Mouse (Mus musculus): Measurements from ENCODE around the gene Cdk2ap2. TPM values are rescaled to one million over a fixed set of nuclear protein-coding genes. Genes with fewer than 3 reads are reported as not detected.

Cdk2ap2 gene
- polyA plus RNA-seq, 2 experiments, result 52.5 to 101 TPM

DNA sequence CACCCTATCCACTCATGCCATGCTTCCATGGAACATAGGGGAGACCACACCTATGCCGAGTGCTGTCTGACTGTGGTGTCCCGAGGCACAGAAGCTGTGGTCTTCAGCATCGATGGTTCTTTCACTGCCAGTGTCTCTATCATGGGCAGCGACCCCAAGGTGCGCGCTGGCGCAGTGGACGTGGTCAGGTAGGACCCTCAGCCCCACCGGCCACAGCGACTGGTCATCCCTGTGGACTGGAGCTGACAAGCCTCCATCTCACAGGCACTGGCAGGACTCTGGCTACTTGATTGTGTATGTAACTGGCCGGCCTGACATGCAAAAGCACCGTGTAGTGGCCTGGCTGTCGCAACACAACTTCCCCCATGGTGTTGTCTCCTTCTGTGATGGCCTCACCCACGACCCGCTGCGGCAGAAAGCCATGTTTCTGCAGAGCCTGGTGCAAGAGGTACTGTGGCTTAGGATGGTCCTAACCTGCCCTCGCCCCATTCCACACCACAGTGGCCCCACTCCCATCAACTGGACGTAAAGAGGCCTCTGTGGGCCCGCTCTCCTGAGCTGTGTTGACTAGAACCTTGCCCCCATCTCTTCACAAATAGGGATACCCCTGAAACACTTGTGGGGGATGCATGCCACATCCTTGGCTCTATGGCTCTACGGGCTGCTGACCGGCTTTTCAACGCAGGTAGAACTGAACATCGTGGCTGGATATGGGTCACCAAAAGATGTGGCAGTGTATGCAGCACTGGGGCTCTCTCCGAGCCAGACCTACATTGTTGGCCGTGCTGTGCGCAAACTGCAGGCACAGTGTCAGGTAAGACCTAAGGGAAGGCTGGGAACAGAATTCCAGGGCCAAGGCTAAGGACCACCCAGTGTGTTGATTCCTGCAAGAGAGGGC, 15.3 kb downstream of the Cdk2ap2 start:
- no peak overlapping the region for H3K4me3 ChIP-seq (ENCODE audit: insufficient read depth in 1 of 2, low read depth in 2 of 2, low read length in 2 of 2)
- H3K27me3 ChIP-seq (ENCODE audit: control insufficient read depth, insufficient read depth, low read length), result no peaks in the 10 kb centered on the region
- H3K9ac ChIP-seq (replicated peaks), result no peak overlapping the region
- H3K36me3 ChIP-seq (replicated peaks; ENCODE audit: control insufficient read depth, insufficient read depth, low read depth), result peaks cover 16% of the 10 kb centered on the region; the same call in 1 of the 2 replicates
- TF ChIP-seq EP300 (IDR thresholded peaks at IDR 0.05; ENCODE audit: low read depth) (no peak), CTCF (IDR thresholded peaks at IDR 0.05; ENCODE audit: low read depth) (no peak)
- 83% methylated on average over 26 of the region's 26 CpGs for WGBS (ENCODE audit: insufficient replicate concordance)
- H3K4me2 ChIP-seq (ENCODE audit: low read depth), result no peak overlapping the region
- ATAC-seq (ENCODE audit: insufficient read depth) (no peak), DNase-seq (ENCODE audit: low read depth in 3 of 3, low spot score in 3 of 3) (no peak)
- no peaks in the 10 kb centered on the region for H3K9me3 ChIP-seq (ENCODE audit: control insufficient read depth, low read length)
- H3K27ac ChIP-seq, result no peak overlapping the region
- H3K4me1 ChIP-seq (replicated peaks; ENCODE audit: control insufficient read depth in 2 of 2, insufficient read depth in 2 of 2, low read length in 1 of 2), result peaks cover 9 to 13% of the 10 kb centered on the region in 2 experiments; a peak in 3 of 4 replicates

DNA sequence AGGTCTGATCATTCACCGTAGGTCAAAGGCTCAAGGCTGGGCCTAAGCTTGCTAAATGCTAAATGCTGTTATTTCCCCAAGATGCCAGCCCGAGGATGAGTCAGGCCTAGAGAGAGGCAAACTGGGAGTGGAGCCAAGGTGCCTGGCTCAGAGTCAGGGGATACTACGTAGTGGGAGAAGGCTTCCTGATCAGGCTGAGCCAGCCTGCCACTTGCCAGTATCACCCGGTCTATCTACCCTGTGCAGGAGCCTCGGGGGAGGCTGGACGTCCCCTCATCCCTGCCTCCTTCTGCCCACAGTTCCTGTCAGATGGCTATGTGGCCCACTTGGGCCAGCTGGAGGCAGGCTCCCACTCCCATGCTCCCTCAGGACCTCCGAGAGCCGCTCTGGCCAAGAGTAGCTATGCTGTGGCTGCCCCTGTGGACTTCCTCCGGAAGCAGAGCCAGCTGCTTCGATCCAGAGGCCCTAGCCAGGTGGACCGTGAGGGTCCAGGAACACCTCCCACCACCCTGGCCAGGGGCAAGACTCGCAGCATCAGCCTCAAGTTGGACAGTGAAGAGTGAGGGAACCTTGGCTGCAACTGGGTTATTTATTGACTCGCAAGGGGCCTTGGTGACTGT, 16.3 kb downstream of the Cdk2ap2 start:
- ATAC-seq (ENCODE audit: insufficient read depth) (peak; percentile 76), DNase-seq (ENCODE audit: low read depth in 3 of 3, low spot score in 3 of 3) (no peak)
- H3K4me3 ChIP-seq (ENCODE audit: insufficient read depth in 1 of 2, low read depth in 2 of 2, low read length in 2 of 2), result peak overlapping the region in 1 of 2 experiments; percentile 6; a peak in 1 of 4 replicates
- peak overlapping the region; percentile 9 for H3K9ac ChIP-seq (replicated peaks)
- peak overlapping the region; percentile 45 for H3K4me2 ChIP-seq (ENCODE audit: low read depth)
- no peaks in the 10 kb centered on the region for H3K27me3 ChIP-seq (ENCODE audit: control insufficient read depth, insufficient read depth, low read length)
- no peaks in the 10 kb centered on the region for H3K9me3 ChIP-seq (ENCODE audit: control insufficient read depth, low read length)
- H3K4me1 ChIP-seq (replicated peaks; ENCODE audit: control insufficient read depth in 2 of 2, insufficient read depth in 2 of 2, low read length in 1 of 2), result peaks cover 9 to 13% of the 10 kb centered on the region in 2 experiments; a peak in 3 of 4 replicates
- peaks cover 16% of the 10 kb centered on the region; the same call in 1 of the 2 replicates for H3K36me3 ChIP-seq (replicated peaks; ENCODE audit: control insufficient read depth, insufficient read depth, low read depth)
- WGBS (ENCODE audit: insufficient replicate concordance), result 27% methylated on average over 13 of the region's 13 CpGs
- TF ChIP-seq CTCF (IDR thresholded peaks at IDR 0.05; ENCODE audit: low read depth), result no peak
- TF ChIP-seq EP300 (IDR thresholded peaks at IDR 0.05; ENCODE audit: low read depth), result no peak
- peak overlapping the region; percentile 25; the same call in 1 of the 2 replicates for H3K27ac ChIP-seq

DNA sequence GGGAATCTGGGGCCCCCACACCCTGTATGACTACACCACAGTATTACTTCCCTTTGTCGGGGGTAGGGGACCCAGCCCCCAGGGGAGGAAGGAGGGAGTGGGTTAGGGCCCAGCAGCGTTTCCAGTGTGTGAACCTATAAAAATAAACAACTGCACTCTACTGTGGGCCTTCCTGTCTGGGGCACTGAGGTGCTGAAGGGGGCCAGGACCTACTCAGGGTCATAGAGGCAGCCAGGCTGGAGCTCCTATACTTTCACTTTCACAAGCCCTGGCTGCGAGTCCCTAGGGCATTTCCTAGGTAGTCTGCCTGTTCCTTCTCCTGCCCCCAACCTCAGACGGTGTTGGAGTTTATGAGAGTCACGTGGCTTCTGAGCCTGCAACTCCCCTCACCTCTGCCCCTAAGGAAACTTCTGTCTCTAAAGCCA, 16.8 kb downstream of the Cdk2ap2 start:
- Histone ChIP-seq H3K9me3 (ENCODE audit: control insufficient read depth, low read length) (no peaks in the 10 kb centered on the region), H3K4me2 (ENCODE audit: low read depth) (peak overlapping the region; percentile 45), H3K4me1 (replicated peaks; ENCODE audit: control insufficient read depth in 2 of 2, insufficient read depth in 2 of 2, low read length in 1 of 2) (peaks cover 9 to 13% of the 10 kb centered on the region in 2 experiments; a peak in 3 of 4 replicates), H3K27me3 (ENCODE audit: control insufficient read depth, insufficient read depth, low read length) (no peaks in the 10 kb centered on the region), H3K27ac (no peak overlapping the region; the same call in 1 of the 2 replicates), H3K36me3 (replicated peaks; ENCODE audit: control insufficient read depth, insufficient read depth, low read depth) (peaks cover 16% of the 10 kb centered on the region; the same call in 1 of the 2 replicates), H3K4me3 (ENCODE audit: insufficient read depth in 1 of 2, low read depth in 2 of 2, low read length in 2 of 2) (peak overlapping the region in 1 of 2 experiments; percentile 6; a peak in 1 of 4 replicates), H3K9ac (replicated peaks) (peak overlapping the region; percentile 9)
- 13% methylated on average over 5 of the region's 5 CpGs for WGBS (ENCODE audit: insufficient replicate concordance)
- peak; percentile 18; the same call in 1 of the 2 replicates for ATAC-seq (ENCODE audit: insufficient read depth)
- no peak for TF ChIP-seq CTCF (IDR thresholded peaks at IDR 0.05; ENCODE audit: low read depth)
- no peak for TF ChIP-seq EP300 (IDR thresholded peaks at IDR 0.05; ENCODE audit: low read depth)
- DNase-seq (ENCODE audit: low read depth in 3 of 3, low spot score in 3 of 3), result no peak

DNA sequence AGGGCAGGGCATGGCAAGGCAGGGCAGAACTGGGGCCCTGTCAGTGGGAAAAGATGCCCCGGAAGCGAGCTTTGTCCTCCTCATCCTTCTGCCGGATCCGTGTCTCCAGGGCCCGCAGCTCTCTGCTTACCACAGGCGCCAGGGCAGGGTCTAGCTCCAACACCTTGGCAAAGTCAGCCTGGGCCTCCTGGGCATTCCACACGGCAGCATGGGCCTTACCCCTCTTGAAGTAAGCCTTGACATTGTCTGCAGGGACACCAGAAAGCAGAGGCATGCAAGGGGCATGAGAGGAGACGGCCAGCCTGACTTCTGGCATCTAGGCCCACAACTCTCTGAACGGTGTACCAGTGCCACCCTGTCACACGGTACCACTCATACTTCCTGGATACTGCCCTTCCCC, 17.6 kb downstream of the Cdk2ap2 start:
- DNase-seq (ENCODE audit: low read depth in 3 of 3, low spot score in 3 of 3), result no peak
- no peak for ATAC-seq (ENCODE audit: insufficient read depth)
- Histone ChIP-seq H3K36me3 (replicated peaks; ENCODE audit: control insufficient read depth, insufficient read depth, low read depth) (peaks cover 16% of the 10 kb centered on the region; the same call in 1 of the 2 replicates), H3K4me1 (replicated peaks; ENCODE audit: control insufficient read depth in 2 of 2, insufficient read depth in 2 of 2, low read length in 1 of 2) (peaks cover 9 to 13% of the 10 kb centered on the region in 2 experiments; a peak in 3 of 4 replicates), H3K9me3 (ENCODE audit: control insufficient read depth, low read length) (no peaks in the 10 kb centered on the region), H3K9ac (replicated peaks) (no peak overlapping the region), H3K27me3 (ENCODE audit: control insufficient read depth, insufficient read depth, low read length) (no peaks in the 10 kb centered on the region), H3K4me2 (ENCODE audit: low read depth) (no peak overlapping the region), H3K27ac (no peak overlapping the region), H3K4me3 (ENCODE audit: insufficient read depth in 1 of 2, low read depth in 2 of 2, low read length in 2 of 2) (no peak overlapping the region)
- 82% methylated on average over 10 of the region's 10 CpGs for WGBS (ENCODE audit: insufficient replicate concordance)
- TF ChIP-seq EP300 (IDR thresholded peaks at IDR 0.05; ENCODE audit: low read depth), result no peak
- TF ChIP-seq CTCF (IDR thresholded peaks at IDR 0.05; ENCODE audit: low read depth), result no peak

All from liver, embryonic 14.5 days (tissue).